Mouse (Mus musculus) heart, embryonic 13.5 days (tissue): ENCODE data around the gene Nphp4. TPM values are rescaled to one million over a fixed set of nuclear protein-coding genes. Genes with fewer than 3 reads are reported as not detected.

Experiments used
- ATAC-seq: fragments of 200-750 bp; cut with Nextera tagmentation; 2 replicates; pipeline ENCODE4 v1.8.0; 2017; ENCODE audit warnings: moderate TSS enrichment; ENCODE audit not compliant: insufficient number of reproducible peaks, low FRiP score, low TSS enrichment; ENCODE audit errors: extremely low read depth
- H3K27ac ChIP-seq: fragments of 300-500 bp; sonication (generic); replicated peaks from 2 replicates; pipeline ENCODE4 v1.5.1; 2015; ENCODE audit warnings: moderate library complexity, mild to moderate bottlenecking, inconsistent platforms
- H3K27me3 ChIP-seq: fragments of 300-500 bp; sonication (generic); replicated peaks from 2 replicates; pipeline ENCODE4 v1.6.1; 2015; ENCODE audit warnings: mild to moderate bottlenecking, inconsistent platforms
- H3K36me3 ChIP-seq: fragments of 300-500 bp; sonication (generic); 2 replicates; pipeline ENCODE4 v1.6.1; 2015; ENCODE audit warnings: mild to moderate bottlenecking, inconsistent platforms
- H3K4me1 ChIP-seq: fragments of 300-500 bp; sonication (generic); 2 replicates; pipeline ENCODE4 v1.6.1; 2015; ENCODE audit warnings: inconsistent platforms
- H3K4me2 ChIP-seq: fragments of 300-500 bp; sonication (generic); 2 replicates; pipeline ENCODE4 v1.6.1; 2015; ENCODE audit warnings: inconsistent platforms, mild to moderate bottlenecking, moderate library complexity
- H3K4me3 ChIP-seq: fragments of 300-500 bp; sonication (generic); 2 replicates; pipeline ENCODE4 v1.5.1; 2015; ENCODE audit warnings: moderate library complexity, mild to moderate bottlenecking, inconsistent platforms
- H3K9ac ChIP-seq: fragments of 300-500 bp; sonication (generic); 2 replicates; pipeline ENCODE4 v1.6.1; 2015; ENCODE audit warnings: inconsistent platforms, mild to moderate bottlenecking, moderate library complexity
- H3K9me3 ChIP-seq: fragments of 300-500 bp; sonication (generic); 2 replicates; pipeline ENCODE4 v1.6.1; 2016; ENCODE audit warnings: inconsistent platforms
- WGBS: fragments of 180-500 bp; shearing (Covaris S2); methylation state at CpG from one replicate; pipeline ENCODE4 v1.1.7; 2015; ENCODE audit warnings: mixed read lengths; 5-methylcytosine and 5-hydroxymethylcytosine counted together
- polyA plus RNA-seq: library from polyadenylated mRNA; unstranded; fragments of >200 nt; fragmentation: Nextera tagmentation; extraction: Ambion mirVana; gene quantifications from 2 replicates; pipeline ENCODE4 v1.2.1, GENCODE M21; 2015

The Nphp4 gene
- polyA plus RNA-seq, 1 experiment from 2014 or later: 1.7 TPM

DNA sequence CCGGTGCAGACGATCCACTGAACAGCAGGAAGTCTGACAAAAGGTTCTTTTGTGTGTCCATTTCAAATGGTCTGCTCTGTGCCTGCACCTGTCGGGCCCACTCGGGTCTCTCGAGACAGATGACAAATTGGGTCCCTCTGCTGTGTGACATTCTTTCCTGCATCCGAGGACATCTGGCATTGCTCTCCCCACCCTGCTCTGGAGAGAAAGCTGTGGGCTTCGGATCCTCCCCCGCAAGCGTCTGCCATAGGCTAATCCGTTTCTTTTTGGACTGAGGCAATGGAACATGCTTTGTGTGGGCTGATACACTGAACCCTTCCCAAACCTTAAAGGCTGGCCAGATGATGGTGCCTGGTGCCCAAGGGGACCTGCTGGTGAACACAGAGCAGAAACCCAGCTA is 23.4 kb upstream of the Nphp4 start:
- no peak overlapping the region for H3K4me2 ChIP-seq
- no peak overlapping the region for H3K4me3 ChIP-seq
- H3K9me3 ChIP-seq: no peaks in the 10 kb centered on the region
- H3K9ac ChIP-seq: no peak overlapping the region
- ATAC-seq: no peak
- peaks cover 12% of the 10 kb centered on the region for H3K4me1 ChIP-seq
- 0 out of 2 replicates have a peak, but pooled peaks cover 4% of the 10 kb centered on the region for H3K27me3 ChIP-seq
- WGBS: 63% methylated on average over 10 of the region's 10 CpGs
- no peaks in the 10 kb centered on the region for H3K36me3 ChIP-seq
- no peak overlapping the region for H3K27ac ChIP-seq

DNA sequence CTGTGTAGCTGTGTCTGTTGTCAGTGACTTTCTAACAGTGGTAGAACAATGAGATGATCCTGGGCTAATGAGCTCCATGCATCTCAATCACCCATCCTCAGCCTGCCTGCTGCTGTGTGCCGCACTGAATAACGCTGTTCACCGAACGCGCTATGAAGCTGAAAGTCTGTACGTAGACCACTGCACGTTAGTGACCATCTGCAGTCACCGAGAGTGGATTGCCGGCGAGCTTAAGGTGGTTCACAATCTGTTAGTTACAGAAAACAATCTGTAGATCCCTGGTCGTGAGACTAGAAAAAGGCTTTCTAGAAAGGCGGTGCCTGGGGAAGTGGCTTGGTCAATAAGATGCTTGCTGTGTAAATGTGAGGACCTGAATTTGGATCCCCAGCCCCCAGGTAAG is 22.4 kb upstream of the Nphp4 start:
- peaks cover 12% of the 10 kb centered on the region for H3K4me1 ChIP-seq
- no peak overlapping the region for H3K9ac ChIP-seq
- 86% methylated on average over 12 of the region's 12 CpGs for WGBS
- no peak overlapping the region for H3K27ac ChIP-seq
- H3K4me2 ChIP-seq: no peak overlapping the region
- no peak for ATAC-seq
- H3K4me3 ChIP-seq: no peak overlapping the region
- H3K36me3 ChIP-seq: no peaks in the 10 kb centered on the region
- H3K27me3 ChIP-seq: 0 out of 2 replicates have a peak, but pooled peaks cover 4% of the 10 kb centered on the region
- H3K9me3 ChIP-seq: no peaks in the 10 kb centered on the region

DNA sequence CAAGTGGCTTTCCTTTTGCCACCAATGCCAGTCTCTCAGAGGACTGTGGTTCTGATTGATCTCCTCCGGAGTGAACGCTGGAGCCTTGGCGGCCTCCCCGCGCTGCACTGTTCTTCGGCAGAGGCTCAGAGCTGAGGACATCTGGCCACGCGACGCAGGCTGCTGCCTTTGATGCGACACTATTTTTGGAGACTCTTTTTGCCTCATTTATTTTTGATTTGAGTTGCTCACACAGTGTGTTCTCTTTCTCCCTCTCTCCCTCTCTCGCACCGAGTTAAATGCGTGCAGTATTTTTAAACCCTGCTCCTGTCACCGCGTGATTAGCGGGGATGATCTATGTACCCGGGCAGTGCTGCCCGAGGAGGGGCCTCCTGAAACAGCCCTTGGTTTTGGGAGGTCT is 19.9 kb upstream of the Nphp4 start:
- WGBS: 46% methylated on average over 18 of the region's 18 CpGs
- H3K27me3 ChIP-seq: 0 out of 2 replicates have a peak, but pooled peaks cover 4% of the 10 kb centered on the region
- no peak overlapping the region for H3K27ac ChIP-seq
- no peak overlapping the region for H3K4me3 ChIP-seq
- peak overlapping the region; percentile 27 for H3K4me2 ChIP-seq
- no peaks in the 10 kb centered on the region for H3K36me3 ChIP-seq
- peaks cover 12% of the 10 kb centered on the region for H3K4me1 ChIP-seq
- ATAC-seq: no peak
- peak overlapping the region; percentile 30; the same call in 1 of the 2 replicates for H3K9ac ChIP-seq
- H3K9me3 ChIP-seq: no peaks in the 10 kb centered on the region

DNA sequence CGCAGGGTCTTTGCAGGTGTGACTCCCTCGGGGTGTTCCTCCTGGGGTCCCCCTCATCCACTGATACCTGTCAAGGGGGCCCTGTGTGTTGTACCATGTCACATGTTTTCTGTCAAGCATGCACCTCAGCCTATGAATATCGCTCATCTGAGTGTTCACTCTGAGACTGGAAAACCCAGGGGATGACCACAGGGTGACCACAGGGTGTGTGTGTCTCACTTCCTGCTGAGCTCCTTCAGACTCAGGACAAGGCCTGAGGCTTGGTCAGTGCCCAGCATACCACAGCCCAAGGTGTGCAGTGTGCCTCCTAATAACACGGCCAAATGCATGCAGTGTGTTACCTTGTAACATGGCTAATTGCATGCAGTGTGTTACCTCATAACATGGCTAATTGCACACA is 18.8 kb upstream of the Nphp4 start:
- H3K27me3 ChIP-seq: 0 out of 2 replicates have a peak, but pooled peaks cover 4% of the 10 kb centered on the region
- no peaks in the 10 kb centered on the region for H3K36me3 ChIP-seq
- ATAC-seq: no peak
- no peak overlapping the region for H3K27ac ChIP-seq
- H3K4me1 ChIP-seq: peaks cover 15% of the 10 kb centered on the region
- no peak overlapping the region for H3K9ac ChIP-seq
- no peaks in the 10 kb centered on the region for H3K9me3 ChIP-seq
- H3K4me3 ChIP-seq: no peak overlapping the region
- no peak overlapping the region for H3K4me2 ChIP-seq
- 84% methylated on average over 4 of the region's 4 CpGs for WGBS

DNA sequence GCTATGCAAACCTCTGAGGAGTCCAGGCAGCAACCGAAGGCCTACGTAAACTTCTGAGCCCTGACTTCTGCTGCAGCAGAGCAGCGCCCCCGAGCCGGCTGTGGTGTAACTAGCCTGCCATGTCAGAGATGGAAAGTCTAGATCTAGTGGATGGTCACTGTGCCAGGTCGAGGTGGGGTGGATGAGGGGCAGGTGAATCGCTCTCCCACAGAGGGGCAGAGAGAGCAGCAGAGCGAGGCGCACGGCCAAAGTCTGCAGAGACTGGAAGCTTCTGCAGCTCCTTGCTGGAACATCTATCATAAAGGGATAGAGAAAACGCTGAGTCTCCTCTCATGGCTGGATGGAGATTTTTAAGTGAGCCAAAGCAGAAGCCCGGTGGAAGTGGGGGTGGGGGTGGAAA is 14.0 kb upstream of the Nphp4 start:
- Histone ChIP-seq H3K4me1 (peaks cover 26% of the 10 kb centered on the region), H3K36me3 (no peaks in the 10 kb centered on the region), H3K9me3 (no peaks in the 10 kb centered on the region), H3K9ac (no peak overlapping the region), H3K27ac (no peak overlapping the region), H3K4me3 (no peak overlapping the region), H3K4me2 (no peak overlapping the region), H3K27me3 (no peaks in the 10 kb centered on the region)
- WGBS: 82% methylated on average over 12 of the region's 12 CpGs
- no peak for ATAC-seq

DNA sequence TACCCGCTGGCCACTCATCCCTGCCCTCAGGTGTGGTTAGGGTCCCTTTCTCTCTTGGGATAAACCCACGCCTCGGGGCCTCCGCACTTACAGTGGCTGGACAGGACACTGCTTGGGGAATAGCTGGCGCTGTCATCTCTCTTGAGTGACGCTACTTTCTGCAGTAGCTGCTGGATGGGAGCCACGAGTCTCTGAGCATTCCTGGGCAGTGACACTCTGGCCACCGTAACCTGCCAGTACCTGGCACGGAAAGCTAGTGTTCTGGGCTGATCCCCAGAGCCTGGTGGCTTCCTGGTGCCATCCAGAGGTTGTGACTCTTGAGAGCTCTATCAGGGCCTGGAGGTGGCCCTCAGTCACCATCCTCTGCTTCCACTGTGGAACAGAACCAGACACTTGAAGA is 13.4 kb upstream of the Nphp4 start:
- Histone ChIP-seq H3K9me3 (no peaks in the 10 kb centered on the region), H3K9ac (no peak overlapping the region), H3K27me3 (no peaks in the 10 kb centered on the region), H3K4me1 (peaks cover 26% of the 10 kb centered on the region), H3K4me3 (no peak overlapping the region), H3K27ac (no peak overlapping the region), H3K4me2 (no peak overlapping the region), H3K36me3 (no peaks in the 10 kb centered on the region)
- WGBS: 54% methylated on average over 9 of the region's 9 CpGs
- no peak for ATAC-seq

DNA sequence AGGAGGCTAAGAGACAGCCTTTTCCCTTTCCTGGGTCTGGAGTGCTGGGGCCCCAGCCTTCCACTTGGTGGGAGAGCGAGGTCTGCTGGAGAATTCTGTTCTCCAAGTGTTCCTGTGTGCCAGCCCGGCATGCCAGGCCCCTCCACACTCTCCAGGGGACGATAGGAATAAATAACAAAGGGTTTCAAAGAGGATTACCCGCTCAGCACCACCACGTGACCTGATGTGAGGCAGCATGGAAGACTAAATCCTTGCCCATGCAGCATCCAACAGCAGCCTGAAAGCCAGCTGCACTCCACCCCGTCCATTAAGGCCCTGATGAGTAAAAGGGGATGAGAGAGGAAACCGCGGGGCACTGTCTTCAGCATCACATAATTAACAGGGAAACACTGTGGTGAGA is 11.4 kb upstream of the Nphp4 start:
- no peak overlapping the region for H3K27ac ChIP-seq
- 0 out of 2 replicates have a peak overlapping the region, but pooled peaks have one; percentile 12 for H3K9ac ChIP-seq
- no peaks in the 10 kb centered on the region for H3K27me3 ChIP-seq
- H3K36me3 ChIP-seq: no peaks in the 10 kb centered on the region
- peaks cover 34% of the 10 kb centered on the region for H3K4me1 ChIP-seq
- H3K9me3 ChIP-seq: no peaks in the 10 kb centered on the region
- no peak overlapping the region for H3K4me3 ChIP-seq
- 31% methylated on average over 8 of the region's 8 CpGs for WGBS
- ATAC-seq: no peak
- 0 out of 2 replicates have a peak overlapping the region, but pooled peaks have one; percentile 11 for H3K4me2 ChIP-seq

DNA sequence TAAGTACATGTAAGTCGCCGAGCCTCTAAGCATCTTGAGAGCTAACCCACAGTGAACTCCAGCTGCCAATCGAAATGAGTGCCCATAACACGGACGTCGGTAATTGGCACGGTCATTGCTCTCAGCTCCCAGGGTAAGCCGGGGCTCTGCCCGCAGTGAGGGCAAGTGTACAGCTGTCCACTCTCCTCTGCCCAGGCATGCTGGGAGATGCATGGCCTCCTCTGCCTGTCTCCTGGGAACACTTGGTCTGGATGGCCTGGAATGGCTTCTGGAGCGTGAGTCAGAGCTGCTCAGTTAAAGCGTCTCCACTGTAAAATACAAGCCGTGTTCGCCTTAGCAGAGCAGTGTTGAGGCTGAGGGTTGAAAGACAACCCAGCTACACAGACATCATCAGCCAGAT is 9.9 kb upstream of the Nphp4 start:
- Histone ChIP-seq H3K9me3 (peaks cover under 1% of the 10 kb centered on the region; the same call in 1 of the 2 replicates), H3K4me1 (peaks cover 34% of the 10 kb centered on the region), H3K27me3 (no peaks in the 10 kb centered on the region), H3K36me3 (no peaks in the 10 kb centered on the region), H3K4me2 (no peak overlapping the region), H3K27ac (no peak overlapping the region), H3K4me3 (no peak overlapping the region), H3K9ac (no peak overlapping the region)
- ATAC-seq: no peak
- WGBS: 85% methylated on average over 13 of the region's 13 CpGs

DNA sequence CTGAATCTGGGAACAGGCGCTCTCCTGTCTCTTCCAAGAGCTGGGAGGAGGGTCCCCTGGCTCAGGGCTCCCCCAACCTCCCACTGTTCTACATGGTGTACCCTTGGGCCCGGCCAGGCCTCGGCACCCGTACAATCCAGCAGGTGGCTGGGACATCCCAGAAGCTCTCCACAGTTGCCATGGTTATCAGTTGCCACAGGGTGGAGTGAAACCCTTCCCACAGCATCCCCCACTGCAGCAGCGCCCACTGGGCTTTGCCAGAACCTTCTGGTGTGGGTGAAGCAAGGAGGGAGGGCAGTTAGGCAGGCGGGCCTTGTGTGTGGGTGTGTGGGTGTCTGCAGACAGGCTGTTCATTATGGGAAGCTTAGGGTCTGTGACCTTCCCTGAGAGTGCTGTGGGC is 8.6 kb upstream of the Nphp4 start:
- no peak for ATAC-seq
- Histone ChIP-seq H3K9ac (no peak overlapping the region), H3K27ac (no peak overlapping the region), H3K4me2 (no peak overlapping the region), H3K36me3 (no peaks in the 10 kb centered on the region), H3K4me3 (no peak overlapping the region), H3K4me1 (peaks cover 28% of the 10 kb centered on the region), H3K9me3 (peaks cover 11% of the 10 kb centered on the region; the same call in 1 of the 2 replicates), H3K27me3 (no peaks in the 10 kb centered on the region)
- WGBS: 81% methylated on average over 6 of the region's 6 CpGs

DNA sequence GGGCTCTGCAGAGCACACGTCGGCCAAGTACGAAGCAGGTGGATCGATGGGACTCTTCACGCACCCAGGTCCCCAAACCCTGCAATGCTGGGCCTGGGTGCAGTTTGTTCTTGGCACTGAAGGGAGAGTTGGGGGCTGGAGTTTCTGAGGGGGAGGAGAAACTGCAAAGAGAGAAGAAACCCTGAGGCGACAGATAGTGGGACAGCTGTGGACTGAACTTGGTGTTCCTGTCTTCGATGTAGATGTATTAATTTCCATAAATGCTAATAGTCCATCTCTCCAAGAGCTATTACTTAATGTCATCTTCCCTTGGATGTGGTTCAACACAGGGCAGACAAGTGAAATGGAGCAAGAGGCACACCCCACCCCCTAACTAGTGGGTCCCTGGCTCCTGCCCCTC is 565 bp upstream of the Nphp4 start:
- Histone ChIP-seq H3K27me3 (peaks cover 42% of the 10 kb centered on the region), H3K4me2 (no peak overlapping the region), H3K4me3 (no peak overlapping the region)

DNA sequence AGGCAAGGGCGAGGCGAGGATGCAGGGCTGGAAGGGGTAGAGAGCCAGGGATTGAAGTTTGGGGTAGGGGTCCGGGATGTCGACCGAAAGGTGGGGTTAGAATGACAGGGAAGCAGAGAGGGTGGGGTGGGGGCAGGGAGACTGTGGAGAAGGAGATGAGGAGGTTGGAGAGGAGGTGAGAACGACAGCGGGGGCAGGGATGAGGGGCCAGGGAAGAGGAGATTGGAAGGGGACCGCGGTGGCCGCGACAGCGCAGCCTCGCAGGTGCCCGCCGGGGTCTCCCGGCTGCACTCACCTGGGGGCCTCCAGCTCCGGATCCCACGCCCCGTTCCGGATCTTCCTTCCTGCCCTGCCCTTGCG is 580 bp downstream of the Nphp4 start:
- Histone ChIP-seq H3K36me3 (no peaks in the 10 kb centered on the region), H3K27ac (no peak overlapping the region), H3K27me3 (peaks cover 42% of the 10 kb centered on the region), H3K4me3 (peak overlapping the region; percentile 70), H3K9me3 (peaks cover 5% of the 10 kb centered on the region; the same call in 1 of the 2 replicates), H3K4me2 (peak overlapping the region; percentile 88), H3K9ac (peak overlapping the region; percentile 86), H3K4me1 (peaks cover 15% of the 10 kb centered on the region)
- ATAC-seq: no peak
- under 1% methylated on average over 21 of the region's 21 CpGs for whole genome bisulfite sequencing

More for the DNA sequence above, 565 bp upstream of the Nphp4 start:
- ATAC-seq: no peak
- 77% methylated on average over 7 of the region's 7 CpGs for WGBS
- peaks cover 15% of the 10 kb centered on the region for H3K4me1 ChIP-seq
- peaks cover 11% of the 10 kb centered on the region; the same call in 1 of the 2 replicates for H3K9me3 ChIP-seq
- H3K36me3 ChIP-seq: no peaks in the 10 kb centered on the region
- no peak overlapping the region for H3K27ac ChIP-seq
- H3K9ac ChIP-seq: no peak overlapping the region

DNA sequence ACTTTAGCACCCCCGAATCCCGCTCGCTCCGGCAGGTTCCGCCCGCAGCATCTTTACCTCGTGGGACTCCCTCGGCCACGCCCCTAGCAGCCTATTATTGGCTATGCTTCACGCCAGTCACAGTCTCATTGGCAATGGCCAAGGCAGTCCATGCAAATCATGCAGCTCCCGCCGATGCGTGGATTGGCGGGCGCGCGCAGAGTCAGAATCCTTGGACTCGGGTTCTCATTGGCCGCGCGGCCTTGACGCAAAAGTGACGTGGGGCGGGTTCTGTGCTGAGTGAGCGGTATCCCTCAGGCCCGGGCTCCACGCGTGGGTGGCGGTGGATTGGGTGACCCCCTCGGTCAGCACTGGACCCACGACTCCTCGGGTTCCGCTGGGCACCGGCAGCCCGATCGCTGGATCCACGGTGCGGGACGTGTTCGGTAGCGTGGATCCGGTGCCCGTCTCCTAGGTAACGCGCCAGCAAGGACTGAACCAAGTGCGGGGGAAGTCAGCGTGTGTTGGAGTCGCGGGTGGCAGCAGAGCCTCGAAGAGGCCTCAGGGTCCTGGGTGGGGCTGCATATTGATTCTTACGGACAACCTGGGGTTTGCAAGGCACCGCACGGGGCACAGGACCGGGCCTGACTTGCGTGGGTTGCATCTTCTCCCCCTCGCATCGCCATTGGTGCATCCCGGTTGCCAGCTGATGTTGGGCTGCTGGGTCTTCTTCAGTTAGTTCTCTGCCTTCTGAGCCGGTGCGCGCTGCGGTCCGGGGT is 1.1 kb downstream of the Nphp4 start, which contains the start of gene Kcnab2:
Gene Kcnab2, minus strand, starts transcription at position 406 of the 758 bp plus-strand sequence.
- Histone ChIP-seq H3K4me2 (peak within 1 kb of the TSS; percentile 88), H3K9me3 (0 out of 2 replicates have a peak, but pooled peaks cover 1% of the 10 kb centered on the region), H3K4me3 (peak within 1 kb of the TSS; percentile 70), H3K27me3 (peaks cover 42% of the 10 kb centered on the region), H3K4me1 (peaks cover 15% of the 10 kb centered on the region), H3K27ac (peak within 1 kb of the TSS; percentile 58; the same call in 1 of the 2 replicates), H3K9ac (peak within 1 kb of the TSS; percentile 86), H3K36me3 (no peaks in the 10 kb centered on the region)
- peak; percentile 89 for ATAC-seq
- under 1% methylated on average over 63 of the region's 63 CpGs for WGBS
